Mouse (Mus musculus): ENCODE measurements around the gene Ebf1. TPM values are rescaled to one million over a fixed set of nuclear protein-coding genes. Genes with fewer than 3 reads are reported as not detected.

Gene Ebf1
- polyA plus RNA-seq, 1 experiment from 2014 or later, result 14.5 TPM

DNA sequence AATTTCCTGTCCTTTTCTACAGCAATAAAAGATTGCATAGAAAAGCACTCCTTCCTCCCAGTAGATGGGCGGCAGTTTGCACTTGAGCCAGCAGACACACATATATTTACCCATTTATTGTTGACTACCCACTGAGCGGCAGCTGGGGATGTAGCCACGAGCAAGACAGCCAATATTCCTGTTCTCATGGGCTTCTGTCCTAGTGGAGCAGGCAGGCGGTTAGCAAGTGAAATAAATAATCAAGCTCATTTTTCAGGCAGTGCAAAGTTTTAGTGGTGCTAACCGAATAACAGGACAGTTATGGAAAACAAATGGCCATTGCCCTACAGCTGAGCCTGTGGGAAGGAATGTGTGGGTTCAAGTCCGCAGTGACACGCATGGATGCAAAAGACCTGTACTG is 196.4 kb downstream of the Ebf1 start:
- 83% methylated on average over 7 of the region's 7 CpGs for WGBS (ENCODE audit: insufficient replicate concordance)
- no peak overlapping the region for H3K27ac ChIP-seq (ENCODE audit: low read depth, low read length)
- no peak overlapping the region for H3K4me2 ChIP-seq
- no peaks in the 10 kb centered on the region for H3K27me3 ChIP-seq (ENCODE audit: control insufficient read depth, insufficient read depth, low read length)
- no peaks in the 10 kb centered on the region for H3K4me1 ChIP-seq (ENCODE audit: control insufficient read depth, insufficient read depth, low read length)
- no peaks in the 10 kb centered on the region for H3K36me3 ChIP-seq (ENCODE audit: control insufficient read depth, insufficient read depth, low read length)
- no peaks in the 10 kb centered on the region for H3K9me3 ChIP-seq (replicated peaks; ENCODE audit: control insufficient read depth, low read length)
- no peak for ATAC-seq (replicated peaks; ENCODE audit: insufficient number of reproducible peaks, low FRiP score, low TSS enrichment)
- H3K4me3 ChIP-seq (ENCODE audit: low read depth, low read length), result no peak overlapping the region
- no peak overlapping the region for H3K9ac ChIP-seq (ENCODE audit: low read depth, low read length)

DNA sequence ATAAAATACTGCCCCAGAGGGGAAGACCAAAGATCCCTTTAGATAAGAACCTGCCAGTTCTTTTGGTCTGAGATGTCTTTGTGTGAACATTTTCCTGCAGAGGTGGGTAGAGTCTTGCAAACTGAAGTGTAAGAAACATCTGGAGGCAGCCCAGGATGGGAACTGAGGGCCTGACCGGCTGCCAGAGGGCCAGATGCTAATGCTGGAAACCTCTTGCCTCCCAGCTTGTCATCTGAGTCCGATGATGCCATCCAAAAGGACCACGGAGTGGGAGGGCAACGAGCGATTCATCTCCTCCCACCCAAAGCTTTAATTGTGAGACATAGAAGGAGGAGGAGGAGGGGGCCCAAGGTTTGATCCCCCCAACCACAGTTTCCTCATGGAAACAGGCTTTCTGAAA is 197.7 kb downstream of the Ebf1 start:
- Histone ChIP-seq H3K4me3 (ENCODE audit: low read depth, low read length) (no peak overlapping the region), H3K4me1 (ENCODE audit: control insufficient read depth, insufficient read depth, low read length) (no peaks in the 10 kb centered on the region), H3K9ac (ENCODE audit: low read depth, low read length) (no peak overlapping the region), H3K27ac (ENCODE audit: low read depth, low read length) (no peak overlapping the region), H3K4me2 (no peak overlapping the region), H3K9me3 (replicated peaks; ENCODE audit: control insufficient read depth, low read length) (no peaks in the 10 kb centered on the region), H3K27me3 (ENCODE audit: control insufficient read depth, insufficient read depth, low read length) (no peaks in the 10 kb centered on the region), H3K36me3 (ENCODE audit: control insufficient read depth, insufficient read depth, low read length) (no peaks in the 10 kb centered on the region)
- WGBS (ENCODE audit: insufficient replicate concordance), result 76% methylated on average over 5 of the region's 5 CpGs
- ATAC-seq (replicated peaks; ENCODE audit: insufficient number of reproducible peaks, low FRiP score, low TSS enrichment), result no peak

DNA sequence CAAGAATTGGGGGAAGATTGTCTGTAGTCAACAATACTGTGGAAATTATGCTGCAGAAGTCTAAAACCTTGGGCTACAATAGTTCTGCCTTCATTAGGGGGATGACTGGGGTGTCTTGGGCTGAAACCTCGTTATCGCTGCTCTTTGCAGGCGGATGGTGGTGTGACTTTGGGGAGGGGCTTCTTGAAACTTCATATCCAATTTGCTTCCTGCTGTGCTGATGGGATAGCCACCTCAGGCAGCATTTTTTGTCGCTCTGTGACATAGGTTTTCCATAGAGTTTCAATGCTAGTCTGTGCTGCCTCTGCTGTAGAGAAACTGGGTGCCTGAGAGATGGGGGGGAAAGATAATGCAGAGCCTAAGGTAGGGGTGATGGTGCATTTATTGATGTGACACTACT is 198.9 kb downstream of the Ebf1 start:
- no peak overlapping the region for H3K4me3 ChIP-seq (ENCODE audit: low read depth, low read length)
- H3K27me3 ChIP-seq (ENCODE audit: control insufficient read depth, insufficient read depth, low read length), result no peaks in the 10 kb centered on the region
- H3K36me3 ChIP-seq (ENCODE audit: control insufficient read depth, insufficient read depth, low read length), result no peaks in the 10 kb centered on the region
- H3K4me1 ChIP-seq (ENCODE audit: control insufficient read depth, insufficient read depth, low read length), result no peaks in the 10 kb centered on the region
- WGBS (ENCODE audit: insufficient replicate concordance), result 65% methylated on average over 4 of the region's 4 CpGs
- no peak overlapping the region for H3K27ac ChIP-seq (ENCODE audit: low read depth, low read length)
- H3K9ac ChIP-seq (ENCODE audit: low read depth, low read length), result no peak overlapping the region
- no peaks in the 10 kb centered on the region for H3K9me3 ChIP-seq (replicated peaks; ENCODE audit: control insufficient read depth, low read length)
- no peak overlapping the region for H3K4me2 ChIP-seq
- ATAC-seq (replicated peaks; ENCODE audit: insufficient number of reproducible peaks, low FRiP score, low TSS enrichment), result no peak

DNA sequence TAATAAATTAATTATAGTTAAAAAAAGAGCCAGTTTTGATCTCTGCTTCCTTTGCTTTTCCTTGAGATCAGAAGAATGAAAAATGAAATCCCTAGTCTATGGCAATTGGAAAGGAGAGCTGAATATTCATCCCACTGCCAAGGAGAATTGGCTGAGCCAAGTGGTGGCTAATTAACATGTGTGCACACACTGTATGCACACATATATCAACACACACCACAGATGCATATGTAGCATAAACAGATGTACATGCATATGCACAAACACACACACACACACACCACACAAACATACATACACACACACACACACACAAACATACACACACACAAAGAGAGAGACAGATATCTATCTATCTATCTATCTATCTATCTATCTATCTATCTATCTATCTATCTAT is 205.2 kb downstream of the Ebf1 start:
- Histone ChIP-seq H3K27ac (ENCODE audit: low read depth, low read length) (no peak overlapping the region), H3K4me3 (ENCODE audit: low read depth, low read length) (no peak overlapping the region), H3K9ac (ENCODE audit: low read depth, low read length) (no peak overlapping the region), H3K36me3 (ENCODE audit: control insufficient read depth, insufficient read depth, low read length) (no peaks in the 10 kb centered on the region), H3K9me3 (replicated peaks; ENCODE audit: control insufficient read depth, low read length) (no peaks in the 10 kb centered on the region), H3K4me1 (ENCODE audit: control insufficient read depth, insufficient read depth, low read length) (no peaks in the 10 kb centered on the region), H3K4me2 (no peak overlapping the region), H3K27me3 (ENCODE audit: control insufficient read depth, insufficient read depth, low read length) (no peaks in the 10 kb centered on the region)
- no peak for ATAC-seq (replicated peaks; ENCODE audit: insufficient number of reproducible peaks, low FRiP score, low TSS enrichment)

DNA sequence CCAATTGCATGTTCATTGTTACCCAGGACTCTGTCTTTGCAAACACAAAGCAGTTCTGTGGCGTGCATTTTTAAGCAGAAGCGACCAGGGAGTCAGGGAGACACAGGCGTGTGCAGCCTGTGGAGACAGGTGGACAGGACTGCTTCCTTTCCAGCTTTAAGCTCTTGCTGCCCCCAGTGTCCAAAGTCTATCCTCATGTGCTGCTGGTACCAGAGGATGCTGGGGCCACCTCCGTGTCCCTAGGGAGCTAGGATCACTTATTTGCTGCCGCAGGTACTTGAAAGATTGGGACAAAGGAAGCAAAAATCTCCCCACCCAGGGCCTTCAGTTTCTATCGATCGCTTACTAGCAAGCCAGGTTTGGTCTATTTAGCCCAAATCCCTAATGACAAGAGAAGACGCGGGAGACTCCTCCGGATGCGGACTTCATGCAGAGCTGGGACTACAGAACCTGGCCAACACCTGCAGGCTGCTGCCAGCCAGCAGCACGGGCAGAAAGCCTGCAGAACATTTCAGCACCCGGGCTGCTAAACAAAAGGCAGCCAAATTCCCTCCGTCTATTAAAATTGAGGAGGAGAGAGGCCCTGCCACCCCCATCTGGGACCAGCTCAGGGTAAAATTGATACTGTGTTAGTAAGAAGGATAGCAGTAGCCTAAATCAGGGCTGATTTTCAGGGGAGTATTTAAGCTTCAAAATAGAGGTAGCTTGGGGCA is 215.3 kb downstream of the Ebf1 start:
- no peak overlapping the region for H3K4me2 ChIP-seq
- no peak overlapping the region for H3K27ac ChIP-seq (ENCODE audit: low read depth, low read length)
- H3K27me3 ChIP-seq (ENCODE audit: control insufficient read depth, insufficient read depth, low read length), result peaks cover 8% of the 10 kb centered on the region
- H3K9ac ChIP-seq (ENCODE audit: low read depth, low read length), result no peak overlapping the region
- 25% methylated on average over 14 of the region's 14 CpGs for WGBS (ENCODE audit: insufficient replicate concordance)
- H3K9me3 ChIP-seq (replicated peaks; ENCODE audit: control insufficient read depth, low read length), result no peaks in the 10 kb centered on the region
- no peaks in the 10 kb centered on the region for H3K36me3 ChIP-seq (ENCODE audit: control insufficient read depth, insufficient read depth, low read length)
- no peaks in the 10 kb centered on the region for H3K4me1 ChIP-seq (ENCODE audit: control insufficient read depth, insufficient read depth, low read length)
- H3K4me3 ChIP-seq (ENCODE audit: low read depth, low read length), result no peak overlapping the region
- ATAC-seq (replicated peaks; ENCODE audit: insufficient number of reproducible peaks, low FRiP score, low TSS enrichment), result no peak

GRCm38 (mm10) chr11:44832940-44833254 is 215.8 kb downstream of the Ebf1 start:
- Histone ChIP-seq H3K27me3 (ENCODE audit: control insufficient read depth, insufficient read depth, low read length) (peaks cover 8% of the 10 kb centered on the region), H3K4me1 (ENCODE audit: control insufficient read depth, insufficient read depth, low read length) (no peaks in the 10 kb centered on the region), H3K9ac (ENCODE audit: low read depth, low read length) (no peak overlapping the region), H3K36me3 (ENCODE audit: control insufficient read depth, insufficient read depth, low read length) (no peaks in the 10 kb centered on the region), H3K4me3 (ENCODE audit: low read depth, low read length) (no peak overlapping the region), H3K27ac (ENCODE audit: low read depth, low read length) (no peak overlapping the region), H3K9me3 (replicated peaks; ENCODE audit: control insufficient read depth, low read length) (no peaks in the 10 kb centered on the region), H3K4me2 (peak overlapping the region; percentile 14; the same call in 1 of the 2 replicates)
- no peak for ATAC-seq (replicated peaks; ENCODE audit: insufficient number of reproducible peaks, low FRiP score, low TSS enrichment)
- WGBS (ENCODE audit: insufficient replicate concordance), result 24% methylated on average over 4 of the region's 4 CpGs

DNA sequence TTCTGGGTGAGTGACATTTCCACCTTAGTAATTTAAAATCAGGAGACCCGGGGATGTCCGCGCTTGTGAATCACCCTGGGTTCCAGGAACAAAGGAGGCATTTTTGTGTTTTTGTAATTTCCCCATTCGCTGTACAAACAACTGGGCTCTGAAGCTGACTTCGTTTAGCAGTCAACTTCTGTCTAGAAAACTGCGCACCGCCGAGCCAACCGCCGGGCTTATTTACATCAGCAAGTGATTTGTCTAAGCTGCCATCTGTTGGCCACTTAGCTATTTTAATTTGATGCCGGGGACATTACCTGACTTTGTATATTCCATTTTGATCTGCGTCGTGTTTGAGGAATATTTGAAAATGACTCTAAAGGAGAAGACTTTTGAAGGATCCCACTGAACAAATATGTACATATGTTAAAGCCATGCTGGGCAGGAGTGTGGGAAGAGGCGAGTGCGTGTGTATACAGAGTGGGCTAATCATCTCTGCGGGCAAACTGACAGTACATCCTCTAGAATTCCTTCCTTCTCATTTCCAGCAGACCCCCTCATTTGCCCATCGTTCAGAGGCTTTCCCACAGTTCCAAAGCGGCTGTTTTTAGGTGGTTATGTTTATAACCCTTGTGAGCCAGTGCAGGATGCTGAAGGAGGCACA is 216.4 kb downstream of the Ebf1 start:
- Histone ChIP-seq H3K27ac (ENCODE audit: low read depth, low read length) (no peak overlapping the region), H3K4me3 (ENCODE audit: low read depth, low read length) (no peak overlapping the region), H3K27me3 (ENCODE audit: control insufficient read depth, insufficient read depth, low read length) (peaks cover 8% of the 10 kb centered on the region), H3K9me3 (replicated peaks; ENCODE audit: control insufficient read depth, low read length) (no peaks in the 10 kb centered on the region), H3K9ac (ENCODE audit: low read depth, low read length) (no peak overlapping the region), H3K4me1 (ENCODE audit: control insufficient read depth, insufficient read depth, low read length) (no peaks in the 10 kb centered on the region), H3K4me2 (peak overlapping the region; percentile 14; the same call in 1 of the 2 replicates), H3K36me3 (ENCODE audit: control insufficient read depth, insufficient read depth, low read length) (no peaks in the 10 kb centered on the region)
- WGBS (ENCODE audit: insufficient replicate concordance), result 46% methylated on average over 18 of the region's 18 CpGs
- ATAC-seq (replicated peaks; ENCODE audit: insufficient number of reproducible peaks, low FRiP score, low TSS enrichment), result no peak

DNA sequence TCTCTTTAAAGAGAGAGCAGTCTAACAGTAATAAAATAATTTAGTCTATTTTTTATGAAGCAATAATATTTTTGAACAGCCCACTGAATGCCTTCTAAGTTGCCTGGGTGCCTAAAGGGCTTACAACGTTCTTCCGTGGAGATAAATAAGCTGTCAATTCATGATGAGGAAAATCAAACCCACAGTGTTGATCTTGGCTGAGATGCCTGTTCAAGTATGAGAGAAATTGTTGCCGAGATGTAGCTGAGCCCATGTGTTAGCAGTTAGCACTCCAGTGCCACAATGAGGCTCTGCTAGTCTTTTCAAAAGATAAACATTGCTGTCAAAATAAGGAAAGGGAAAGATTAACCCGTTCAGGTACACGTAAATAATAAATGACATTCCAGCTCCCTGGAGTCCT is 218.0 kb downstream of the Ebf1 start:
- Histone ChIP-seq H3K27me3 (ENCODE audit: control insufficient read depth, insufficient read depth, low read length) (peaks cover 7% of the 10 kb centered on the region), H3K36me3 (ENCODE audit: control insufficient read depth, insufficient read depth, low read length) (no peaks in the 10 kb centered on the region), H3K9me3 (replicated peaks; ENCODE audit: control insufficient read depth, low read length) (no peaks in the 10 kb centered on the region), H3K9ac (ENCODE audit: low read depth, low read length) (no peak overlapping the region), H3K4me3 (ENCODE audit: low read depth, low read length) (no peak overlapping the region), H3K4me2 (no peak overlapping the region), H3K27ac (ENCODE audit: low read depth, low read length) (no peak overlapping the region), H3K4me1 (ENCODE audit: control insufficient read depth, insufficient read depth, low read length) (no peaks in the 10 kb centered on the region)
- WGBS (ENCODE audit: insufficient replicate concordance), result 41% methylated on average over 5 of the region's 5 CpGs
- ATAC-seq (replicated peaks; ENCODE audit: insufficient number of reproducible peaks, low FRiP score, low TSS enrichment), result no peak

DNA sequence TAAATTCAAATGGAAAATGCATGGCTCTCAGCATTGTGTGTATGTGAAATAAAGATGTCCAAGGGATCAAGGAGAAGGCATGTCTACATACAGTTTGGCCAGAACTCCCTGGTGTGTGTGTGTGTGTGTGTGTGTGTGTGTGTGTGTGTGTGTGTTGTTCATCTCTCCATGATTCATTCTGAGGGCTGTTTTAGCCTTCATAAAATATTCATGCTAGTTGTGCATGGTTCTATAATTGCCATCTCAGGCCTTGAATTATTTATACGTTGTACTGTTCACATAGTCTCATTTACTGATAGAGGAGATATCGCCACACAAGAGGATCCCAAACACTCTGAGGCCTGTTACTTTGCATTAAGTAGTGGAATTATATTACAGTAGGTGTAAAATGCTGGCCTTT is 220.5 kb downstream of the Ebf1 start:
- WGBS (ENCODE audit: insufficient replicate concordance), result 91% methylated on average over 2 of the region's 2 CpGs
- ATAC-seq (replicated peaks; ENCODE audit: insufficient number of reproducible peaks, low FRiP score, low TSS enrichment), result no peak

More for the DNA sequence above, 220.5 kb downstream of the Ebf1 start:
- Histone ChIP-seq H3K27ac (ENCODE audit: low read depth, low read length) (no peak overlapping the region), H3K36me3 (ENCODE audit: control insufficient read depth, insufficient read depth, low read length) (no peaks in the 10 kb centered on the region), H3K9ac (ENCODE audit: low read depth, low read length) (no peak overlapping the region), H3K4me2 (no peak overlapping the region), H3K4me3 (ENCODE audit: low read depth, low read length) (no peak overlapping the region), H3K27me3 (ENCODE audit: control insufficient read depth, insufficient read depth, low read length) (peaks cover under 1% of the 10 kb centered on the region), H3K9me3 (replicated peaks; ENCODE audit: control insufficient read depth, low read length) (no peaks in the 10 kb centered on the region), H3K4me1 (ENCODE audit: control insufficient read depth, insufficient read depth, low read length) (peaks cover 16% of the 10 kb centered on the region)

Measured in heart, embryonic 11.5 days (tissue).